Mouse (Mus musculus): ENCODE results near the gene Tm4sf1.

Tm4sf1 gene

GRCm38 (mm10) chr3:57287854-57288720, 13.7 kb downstream of the Tm4sf1 start:
- DNase-seq (ENCODE audit: low spot score) = no peak

GRCm38 (mm10) chr3:57287438-57287837, 14.3 kb downstream of the Tm4sf1 start:
- DNase-seq (ENCODE audit: low spot score) = no peak

- DNase-seq (ENCODE audit: low spot score) = no peak
These were observed 23.6 kb downstream of the Tm4sf1 start for GRCm38 (mm10) chr3:57278225-57278624.

GRCm38 (mm10) chr3:57277453-57277852, 24.3 kb downstream of the Tm4sf1 start:
- DNase-seq (ENCODE audit: low spot score) = peak; percentile 14

GRCm38 (mm10) chr3:57276821-57277220, 25.0 kb downstream of the Tm4sf1 start:
- DNase-seq (ENCODE audit: low spot score) = no peak

- no peak for DNase-seq (ENCODE audit: low spot score)
These were observed 32.8 kb downstream of the Tm4sf1 start for GRCm38 (mm10) chr3:57268994-57269393.

GRCm38 (mm10) chr3:57267559-57268173, 34.1 kb downstream of the Tm4sf1 start:
- DNase-seq (ENCODE audit: low spot score) = peak; percentile 39

- no peak for DNase-seq (ENCODE audit: low spot score)
These were observed 48.7 kb downstream of the Tm4sf1 start for GRCm38 (mm10) chr3:57253041-57253440.

- DNase-seq (ENCODE audit: low spot score) = peak; percentile 21
These were observed 49.2 kb downstream of the Tm4sf1 start for GRCm38 (mm10) chr3:57252551-57252950.

GRCm38 (mm10) chr3:57245242-57245641, 56.5 kb downstream of the Tm4sf1 start:
- no peak for DNase-seq (ENCODE audit: low spot score)

All from urinary bladder, postnatal 14 days (tissue).